Comparison of ENCODE assay signal across 8 mouse cellular contexts in the genomic region with DNA sequence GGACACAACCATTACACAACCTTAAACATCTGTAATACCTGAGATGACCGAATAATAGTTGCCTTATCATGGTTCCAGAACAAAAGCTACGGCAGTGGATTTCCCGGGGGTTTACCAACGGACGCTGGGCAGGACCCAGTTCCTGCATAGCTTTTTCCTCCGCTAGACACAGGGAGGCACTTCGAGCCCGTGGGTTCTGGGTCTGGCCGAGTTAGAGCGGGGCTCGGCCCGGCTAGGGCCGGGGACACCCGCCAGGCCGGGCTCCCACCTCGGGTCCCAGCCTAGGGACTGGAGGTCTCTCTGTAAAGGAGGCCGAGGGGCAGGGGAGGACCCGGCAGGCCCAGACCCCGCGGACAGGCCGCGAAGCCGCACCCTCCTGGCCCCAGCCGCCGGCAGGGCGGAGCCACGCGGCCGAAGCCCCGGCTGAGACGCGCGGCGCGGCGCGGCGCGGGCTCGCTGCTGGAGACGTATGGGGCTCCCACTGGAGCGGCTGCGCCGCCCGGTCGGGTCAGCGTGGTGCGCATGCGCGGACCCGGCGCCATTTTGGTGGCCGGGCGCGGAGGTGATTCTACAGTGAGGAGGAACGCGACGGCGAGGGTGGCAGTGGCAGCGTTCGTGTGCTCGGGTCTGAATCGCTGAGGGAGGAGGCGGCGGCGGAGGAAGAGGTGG. TPM values are rescaled to one million over a fixed set of nuclear protein-coding genes. Genes with fewer than 3 reads are reported as not detected.
A peak's percentile ranks its signal among the peaks of the same experiment; 100 is the strongest.
DNase-seq lines count a peak whose midpoint lies in the region; ATAC-seq and TF ChIP-seq lines count a peak whose summit lies in the region.

TSS of gene Smim14 (minus strand) at position 434 of the 669 bp plus-strand sequence.
TSS of gene Ube2k (plus strand) at position 483 of the 669 bp plus-strand sequence.

- peak within 1 kb of the TSS; percentile 77 for H3K4me2 ChIP-seq in forebrain, embryonic 16.5 days (ENCODE audit: low read length)
- peak within 1 kb of the TSS; percentile 82 for H3K4me2 ChIP-seq in lung, embryonic 14.5 days

- peak; percentile 89 for TF ChIP-seq POLR2A in olfactory bulb, adult 2 months (IDR thresholded peaks at IDR 0.05; ENCODE audit: insufficient read depth, low read depth, low read length)
- TF ChIP-seq POLR2A in thymus, adult 2 months (IDR thresholded peaks at IDR 0.05; ENCODE audit: control insufficient read depth, extremely low read depth, insufficient read depth, low read length, poor library complexity): peak; percentile 97

- peaks cover 11 to 31% of the 10 kb centered on the region in 2 experiments for H3K4me1 ChIP-seq in ES-E14 (ENCODE audit: control insufficient read depth in 2 of 2, insufficient read depth in 2 of 2, low read length in 2 of 2, poor library complexity in 1 of 2)
- H3K4me1 ChIP-seq in forebrain, embryonic 16.5 days (replicated peaks; ENCODE audit: control insufficient read depth, insufficient read depth, low read length): peaks cover 11% of the 10 kb centered on the region
- H3K4me1 ChIP-seq in lung, embryonic 14.5 days (ENCODE audit: insufficient read depth): 0 out of 2 replicates have a peak, but pooled peaks cover 6% of the 10 kb centered on the region
- no peaks in the 10 kb centered on the region for H3K4me1 ChIP-seq in olfactory bulb, adult 2 months (ENCODE audit: control insufficient read depth, insufficient read depth, low read length)
- H3K4me1 ChIP-seq in thymus, adult 2 months (replicated peaks; ENCODE audit: control insufficient read depth, insufficient read depth, low read length): peaks cover 6% of the 10 kb centered on the region

- H3K9me3 ChIP-seq in ES-E14 (ENCODE audit: control insufficient read depth, insufficient read depth, low read depth, low read length): no peaks in the 10 kb centered on the region
- H3K9me3 ChIP-seq in forebrain, embryonic 16.5 days (ENCODE audit: control insufficient read depth, low read length): no peaks in the 10 kb centered on the region
- no peaks in the 10 kb centered on the region for H3K9me3 ChIP-seq in lung, embryonic 14.5 days (ENCODE audit: low read depth, low read length)

- peak within 1 kb of the TSS; percentile 88 to 95 for H3K4me3 ChIP-seq in ES-E14 (ENCODE audit: insufficient read depth in 1 of 2, low read depth in 1 of 2, low read length in 2 of 2, poor library complexity in 1 of 2, severe bottlenecking in 1 of 2)
- H3K4me3 ChIP-seq in forebrain, embryonic 16.5 days (replicated peaks; ENCODE audit: low read length): peak within 1 kb of the TSS; percentile 96
- peak within 1 kb of the TSS; percentile 93 for H3K4me3 ChIP-seq in layer of hippocampus, adult 2 months
- peak within 1 kb of the TSS; percentile 92 for H3K4me3 ChIP-seq in lung, embryonic 14.5 days (ENCODE audit: low read depth, low read length)
- peak within 1 kb of the TSS; percentile 79 for H3K4me3 ChIP-seq in olfactory bulb, adult 2 months (ENCODE audit: insufficient read depth, low read depth, low read length)
- H3K4me3 ChIP-seq in thymus, adult 2 months (ENCODE audit: control insufficient read depth, insufficient read depth, low read length): peak within 1 kb of the TSS; percentile 63

- TF ChIP-seq CTCF in layer of hippocampus, adult 2 months (conservative IDR thresholded peaks at IDR 0.05): peak; percentile 50
- TF ChIP-seq CTCF in lung, embryonic 14.5 days (IDR thresholded peaks at IDR 0.05; ENCODE audit: low read depth): no peak
- TF ChIP-seq CTCF in olfactory bulb, adult 2 months (IDR thresholded peaks at IDR 0.05; ENCODE audit: insufficient read depth, low read depth, low read length): no peak
- peak; percentile 66; the same call in 1 of the 2 replicates for TF ChIP-seq CTCF in thymus, adult 2 months (IDR thresholded peaks at IDR 0.05; ENCODE audit: borderline replicate concordance, control insufficient read depth, extremely low read depth, insufficient read depth, low read length, poor library complexity)

- in situ Hi-C loops in ES-E14 (cut with MboI; ENCODE audit: low sequenced_read_pairs in 2 of 2, unreplicated experiment in 2 of 2): no loop called here

- H3K36me3 ChIP-seq in ES-E14 (ENCODE audit: control insufficient read depth, insufficient read depth, low read length, poor library complexity, severe bottlenecking): no peaks in the 10 kb centered on the region; the same call in 1 of the 2 replicates
- H3K36me3 ChIP-seq in forebrain, embryonic 16.5 days (ENCODE audit: control insufficient read depth, insufficient read depth): no peaks in the 10 kb centered on the region
- H3K36me3 ChIP-seq in lung, embryonic 14.5 days (ENCODE audit: insufficient read depth): no peaks in the 10 kb centered on the region
- H3K36me3 ChIP-seq in thymus, adult 2 months (ENCODE audit: control insufficient read depth, insufficient read depth, low read length): no peaks in the 10 kb centered on the region

- under 1% methylated on average over 64 of the region's 66 CpGs for WGBS in forebrain, embryonic 16.5 days
- WGBS in lung, embryonic 14.5 days: under 1% methylated on average over 62 of the region's 66 CpGs
- under 1% methylated on average over 66 of the region's 66 CpGs for WGBS in olfactory bulb, adult 2 months
- under 1% methylated on average over 66 of the region's 66 CpGs for WGBS in thymus, adult 2 months

- DNase-seq in ES-E14 (ENCODE audit: low read depth, low spot score): peak; percentile 73
- DNase-seq in cerebellum, adult 11-12 months: peak; percentile 94
- DNase-seq in heart, postnatal 36 days: peak; percentile 94 to 95
- DNase-seq in layer of hippocampus, adult 2 months (ENCODE audit: low spot score in 2 of 2): peak; percentile 90 to 95
- peak; percentile 98 for DNase-seq in lung, embryonic 14.5 days
- peak; percentile 93 for DNase-seq in thymus, adult 2 months

- no peaks in the 10 kb centered on the region for H3K27me3 ChIP-seq in forebrain, embryonic 16.5 days (replicated peaks; ENCODE audit: control insufficient read depth, insufficient read depth, low read length)
- H3K27me3 ChIP-seq in lung, embryonic 14.5 days (ENCODE audit: insufficient read depth, low read length): no peaks in the 10 kb centered on the region
- H3K27me3 ChIP-seq in thymus, adult 2 months (ENCODE audit: control insufficient read depth, insufficient read depth, low read length): no peaks in the 10 kb centered on the region

- peak within 1 kb of the TSS; percentile 95 for H3K9ac ChIP-seq in ES-E14 (ENCODE audit: insufficient read depth, low read depth, low read length, poor library complexity, severe bottlenecking)
- peak within 1 kb of the TSS; percentile 98 for H3K9ac ChIP-seq in forebrain, embryonic 16.5 days (replicated peaks; ENCODE audit: low read depth, low read length)
- peak within 1 kb of the TSS; percentile 97 for H3K9ac ChIP-seq in lung, embryonic 14.5 days

- peak; percentile 97 for ATAC-seq in forebrain, embryonic 16.5 days
- ATAC-seq in lung, embryonic 14.5 days (ENCODE audit: insufficient read depth): peak; percentile 98

- intact Hi-C loops in heart, postnatal 36 days (cut with DNase I): loop anchor here (1.0 to 10.0 kb wide), 3 partner anchors 44 to 228 kb away; partner anchors contain the start of genes Gm43552 and N4bp2

- peak within 1 kb of the TSS; percentile 88 for H3K27ac ChIP-seq in ES-E14 (ENCODE audit: insufficient read depth, low read depth, low read length, poor library complexity, severe bottlenecking)
- H3K27ac ChIP-seq in forebrain, embryonic 16.5 days (ENCODE audit: low read length): peak within 1 kb of the TSS; percentile 98
- H3K27ac ChIP-seq in layer of hippocampus, adult 2 months: peak within 1 kb of the TSS; percentile 94
- peak within 1 kb of the TSS; percentile 99 for H3K27ac ChIP-seq in lung, embryonic 14.5 days (ENCODE audit: low read depth)
- H3K27ac ChIP-seq in olfactory bulb, adult 2 months (ENCODE audit: insufficient read depth, low read depth, low read length): peak within 1 kb of the TSS; percentile 87
- peak within 1 kb of the TSS; percentile 73 for H3K27ac ChIP-seq in thymus, adult 2 months (ENCODE audit: control insufficient read depth, insufficient read depth, low read length)

TF ChIP-seq in ES-E14, 5 proteins besides CTCF, POLR2A, EP300 and RAD21:
- TF ChIP-seq MAFK (IDR thresholded peaks at IDR 0.05; ENCODE audit: insufficient read depth, low read depth, low read length): no peak
- peak; percentile 60; the same call in 1 of the 2 replicates for TF ChIP-seq HCFC1 (IDR thresholded peaks at IDR 0.05; ENCODE audit: borderline replicate concordance, insufficient read depth, low read length)

RNA-seq across cellular contexts. Expression of gene Smim14, which starts in this region (rescaled TPM):
- 18.9 and 23.5 TPM in 2 replicates for total RNA-seq in ES-E14 (2012; rRNA removed)
- polyA plus RNA-seq in forebrain, embryonic 16.5 days (2015; fragmentation: Nextera tagmentation; extraction: Ambion mirVana): 174 and 198 TPM in 2 replicates
- total RNA-seq in heart, postnatal 36 days (2021): 10 to 100 TPM; 88.8 to 95.0 TPM
- total RNA-seq in layer of hippocampus, adult 2 months (2021): 100 to 1,000 TPM; 149 to 159 TPM
- 83.0 and 91.2 TPM in 2 replicates for polyA plus RNA-seq in lung, embryonic 14.5 days (2014; fragmentation: Nextera tagmentation; extraction: Ambion mirVana)
- not detected in 2 replicates for polyA plus RNA-seq in olfactory bulb, adult 2 months (2012; ENCODE audit: insufficient read depth, insufficient read length, low replicate concordance, missing spikeins)
- polyA plus RNA-seq in thymus, adult 2 months (2012; rRNA removed): 101 and 110 TPM in 2 replicates

RNA-seq across cellular contexts. Expression of gene Ube2k, which starts in this region (rescaled TPM):
- total RNA-seq in ES-E14 (2012; rRNA removed): 77.1 and 101 TPM in 2 replicates
- 188 and 191 TPM in 2 replicates for polyA plus RNA-seq in forebrain, embryonic 16.5 days (2015; fragmentation: Nextera tagmentation; extraction: Ambion mirVana)
- 10 to 100 TPM; 59.4 to 67.6 TPM for total RNA-seq in heart, postnatal 36 days (2021)
- 100 to 1,000 TPM; 121 to 127 TPM for total RNA-seq in layer of hippocampus, adult 2 months (2021)
- polyA plus RNA-seq in lung, embryonic 14.5 days (2014; fragmentation: Nextera tagmentation; extraction: Ambion mirVana): 132 TPM in 2 replicates
- polyA plus RNA-seq in olfactory bulb, adult 2 months (2012; ENCODE audit: insufficient read depth, insufficient read length, low replicate concordance, missing spikeins): 419 TPM in 1 of 2 replicates, not detected in the other
- polyA plus RNA-seq in thymus, adult 2 months (2012; rRNA removed): 19.6 and 21.7 TPM in 2 replicates

Comparison
In these comparisons a context has a peak if more than half of its experiments do, and no peak if none do; other contexts are left out.
1. Peak in every context shown above with its lines: DNase-seq, ATAC-seq, H3K4me3 ChIP-seq and H3K27ac ChIP-seq.
2. CTCF ChIP-seq: peak in layer of hippocampus, adult 2 months (single experiment) and thymus, adult 2 months (single experiment); none in lung, embryonic 14.5 days (single experiment) and olfactory bulb, adult 2 months (single experiment).